Mouse (Mus musculus) kidney, adult 18-20 months (tissue): ENCODE results near the gene Mobp.
"Not testable (repeated sequence)": the region's sequence is repeated elsewhere in the genome, so short reads cannot be mapped to it uniquely, and the experiment has no call there.

Source experiments
- DNase-seq: peaks from one replicate; pipeline ENCODE4 v3.0.0; 2021

The Mobp gene

DNA sequence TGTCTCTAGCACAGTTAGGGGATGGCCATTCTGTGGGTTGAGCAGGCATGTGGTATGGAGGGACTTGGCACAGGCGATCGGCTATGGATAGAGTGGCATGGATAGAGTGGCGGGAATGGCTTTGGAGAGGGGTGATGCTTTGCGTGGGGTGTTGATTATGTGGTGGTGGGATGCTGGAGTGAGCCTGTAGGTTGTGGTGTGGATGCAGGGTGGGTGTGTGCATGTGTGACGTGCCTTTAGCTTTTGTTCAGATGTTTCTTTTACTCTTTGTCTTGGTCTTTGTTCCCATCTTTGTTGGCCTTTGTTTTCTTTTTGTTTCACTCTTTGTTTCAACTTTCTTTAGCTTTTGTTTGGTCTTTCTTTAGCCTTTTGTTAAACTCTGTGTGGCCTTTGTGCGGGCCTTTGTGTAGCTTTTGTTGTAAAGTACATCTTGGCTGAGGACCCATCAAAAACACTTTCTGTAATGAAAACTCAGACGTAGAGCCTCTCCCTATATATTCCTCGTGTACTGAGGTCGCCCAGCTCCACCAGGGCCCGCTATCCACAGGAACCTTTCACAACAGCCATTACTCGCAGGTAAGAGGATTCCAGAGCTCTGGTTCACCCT lies at the start of gene Mobp:
Gene Mobp (plus strand): TSS at position 486 of the 607 bp plus-strand sequence.
- DNase-seq = no peak

GRCm38 (mm10) chr9:120101165-120101564 lies 48.3 kb upstream of the Mobp start:
- no peak for DNase-seq

DNA sequence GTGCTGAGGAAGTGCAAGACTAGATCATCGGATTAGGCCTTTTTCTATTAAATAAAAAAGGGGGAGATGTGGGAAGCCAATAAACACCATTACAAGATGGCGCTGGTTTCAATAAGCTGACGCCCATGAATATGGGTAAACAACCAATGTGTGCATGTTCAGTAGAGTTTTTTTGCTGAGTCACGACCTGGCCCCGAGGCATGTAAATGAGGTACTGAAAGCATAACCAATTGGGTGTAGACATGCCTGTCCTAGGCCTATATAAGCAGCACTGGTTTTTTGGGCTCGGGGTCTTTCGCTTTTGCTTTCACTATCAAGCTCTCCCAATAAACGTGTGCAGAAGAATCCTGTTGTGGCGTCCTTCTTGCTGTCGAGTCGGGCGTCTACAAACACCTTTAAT lies 40.6 kb upstream of the Mobp start:
- not testable (repeated sequence) for DNase-seq

DNA sequence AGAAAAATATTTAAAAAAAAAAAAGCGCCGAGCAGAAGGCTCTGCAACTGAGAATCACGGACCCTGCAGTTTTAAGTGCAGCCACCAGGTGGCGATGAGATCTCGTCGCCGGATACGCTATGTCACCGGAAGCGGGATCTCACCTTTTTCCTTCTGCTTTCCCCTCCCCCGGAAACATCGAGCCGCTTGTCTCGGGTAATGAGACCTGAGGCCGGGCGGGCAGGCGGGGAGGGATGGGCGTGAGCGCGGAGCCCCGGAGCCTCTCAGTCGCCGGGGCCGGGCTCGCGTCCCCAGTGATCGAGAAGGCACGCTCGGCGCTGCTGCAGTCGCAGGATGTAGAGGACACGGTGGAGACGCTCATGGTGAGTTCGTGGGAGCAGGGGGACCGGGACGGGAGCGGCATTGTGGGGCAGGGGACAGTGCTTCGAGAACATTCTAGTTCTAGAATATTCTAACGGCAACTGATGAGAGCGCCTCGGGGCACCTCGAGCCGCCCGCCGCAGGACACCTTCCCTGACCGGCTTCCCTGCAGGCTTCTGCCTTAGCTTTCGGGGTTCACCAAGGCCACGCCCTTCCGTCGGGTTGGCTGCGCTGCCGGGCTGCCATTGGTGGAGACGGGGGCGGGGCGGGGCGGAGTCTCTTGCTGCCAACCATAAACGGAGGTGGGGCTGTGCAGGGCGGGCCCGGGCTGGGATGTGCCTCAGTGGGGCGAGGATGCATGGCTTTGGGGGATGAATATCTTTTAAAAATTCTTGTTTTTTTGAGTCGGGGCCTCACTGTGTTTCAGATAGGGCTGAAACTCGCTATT lies 39.1 kb upstream of the Mobp start, which contains the start of gene Slc25a38:
Gene Slc25a38 (plus strand): TSS at position 164 of the 808 bp plus-strand sequence.
- DNase-seq = peak; percentile 95

DNA sequence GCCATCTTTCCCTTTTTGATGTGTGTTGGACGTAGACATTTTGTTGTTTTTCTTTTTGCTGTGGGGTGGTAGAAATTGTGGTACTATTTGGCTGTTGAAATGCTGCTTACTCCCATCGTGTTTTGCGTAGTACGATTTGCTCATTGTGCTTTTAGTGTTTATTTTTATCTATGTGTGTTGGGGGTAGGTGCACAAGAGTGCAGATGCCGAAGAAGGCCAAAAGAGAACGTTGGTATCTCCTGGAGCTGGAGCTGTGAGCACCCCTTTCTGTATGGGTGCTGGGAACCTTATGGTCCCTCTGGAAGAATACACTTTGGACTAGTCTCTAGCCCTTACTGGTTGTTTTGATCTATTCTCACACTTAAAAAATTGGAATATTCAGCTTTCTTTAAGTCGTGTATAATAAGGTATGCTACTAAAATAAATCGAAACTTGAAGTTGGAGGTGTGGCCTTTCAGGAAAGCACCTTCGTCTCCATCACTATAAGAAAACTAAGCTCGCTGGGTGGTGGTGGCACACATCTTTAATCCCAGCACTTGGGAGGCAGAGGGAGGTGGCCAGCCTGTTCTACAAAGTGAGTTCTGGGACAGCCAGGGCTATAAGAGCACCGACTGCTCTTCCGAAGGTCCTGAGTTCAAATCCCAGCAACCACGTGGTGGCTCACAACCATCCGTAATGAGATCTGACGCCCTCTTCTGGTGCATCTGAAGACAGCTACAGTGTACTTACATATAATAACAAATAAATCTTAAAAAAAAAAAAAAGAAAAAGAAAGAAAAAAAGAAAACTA lies 38.2 kb upstream of the Mobp start:
- DNase-seq = no peak

GRCm38 (mm10) chr9:120112472-120112871 lies 37.0 kb upstream of the Mobp start:
- no peak for DNase-seq

- DNase-seq = no peak
Measured at GRCm38 (mm10) chr9:120113456-120113855, 36.1 kb upstream of the Mobp start.

- DNase-seq = no peak
Measured at GRCm38 (mm10) chr9:120114051-120114788, 35.3 kb upstream of the Mobp start.

DNA sequence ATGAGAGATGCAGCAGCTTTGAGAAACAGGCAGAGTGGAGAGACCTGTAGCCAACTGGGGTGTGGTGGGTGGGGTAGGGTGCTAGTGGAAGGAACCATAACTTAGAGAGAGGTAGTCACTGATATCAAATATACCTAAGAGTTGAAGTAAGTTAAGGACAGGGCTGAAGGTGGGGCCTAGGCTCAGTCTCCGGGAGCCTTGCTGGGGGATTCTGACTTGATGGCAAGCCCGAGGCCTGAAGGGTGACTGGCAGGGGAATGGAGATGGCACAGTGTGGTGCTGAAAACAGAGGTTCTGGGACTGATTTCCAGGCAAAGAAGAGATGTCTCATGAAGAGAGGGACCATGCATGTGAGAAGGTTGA lies 34.7 kb upstream of the Mobp start:
- DNase-seq = no peak

- no peak for DNase-seq
Measured at GRCm38 (mm10) chr9:120115580-120115979, 33.9 kb upstream of the Mobp start.

GRCm38 (mm10) chr9:120116184-120116624 lies 33.3 kb upstream of the Mobp start:
- DNase-seq = no peak

- no peak for DNase-seq
Measured at GRCm38 (mm10) chr9:120118212-120118611, 31.3 kb upstream of the Mobp start.

DNA sequence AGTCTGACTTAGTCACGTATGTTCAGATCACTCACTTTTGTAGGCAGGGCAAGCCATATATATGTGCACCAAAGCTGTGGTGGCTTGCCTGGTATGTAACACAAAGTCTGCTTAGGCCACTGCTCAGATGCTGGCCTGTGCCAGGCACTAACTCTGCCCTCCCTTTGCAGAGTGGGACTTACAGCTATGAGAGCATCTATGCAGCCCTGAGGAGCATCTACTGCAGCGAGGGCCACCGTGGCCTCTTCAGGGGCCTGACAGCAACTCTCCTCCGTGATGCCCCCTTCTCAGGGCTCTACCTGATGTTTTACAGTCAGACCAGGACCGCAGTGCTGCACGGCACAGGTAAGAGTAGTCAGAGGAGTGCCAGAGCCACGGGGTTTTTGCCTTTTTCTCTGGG lies 29.0 kb upstream of the Mobp start:
- no peak for DNase-seq

GRCm38 (mm10) chr9:120126868-120127267 lies 22.6 kb upstream of the Mobp start:
- no peak for DNase-seq

DNA sequence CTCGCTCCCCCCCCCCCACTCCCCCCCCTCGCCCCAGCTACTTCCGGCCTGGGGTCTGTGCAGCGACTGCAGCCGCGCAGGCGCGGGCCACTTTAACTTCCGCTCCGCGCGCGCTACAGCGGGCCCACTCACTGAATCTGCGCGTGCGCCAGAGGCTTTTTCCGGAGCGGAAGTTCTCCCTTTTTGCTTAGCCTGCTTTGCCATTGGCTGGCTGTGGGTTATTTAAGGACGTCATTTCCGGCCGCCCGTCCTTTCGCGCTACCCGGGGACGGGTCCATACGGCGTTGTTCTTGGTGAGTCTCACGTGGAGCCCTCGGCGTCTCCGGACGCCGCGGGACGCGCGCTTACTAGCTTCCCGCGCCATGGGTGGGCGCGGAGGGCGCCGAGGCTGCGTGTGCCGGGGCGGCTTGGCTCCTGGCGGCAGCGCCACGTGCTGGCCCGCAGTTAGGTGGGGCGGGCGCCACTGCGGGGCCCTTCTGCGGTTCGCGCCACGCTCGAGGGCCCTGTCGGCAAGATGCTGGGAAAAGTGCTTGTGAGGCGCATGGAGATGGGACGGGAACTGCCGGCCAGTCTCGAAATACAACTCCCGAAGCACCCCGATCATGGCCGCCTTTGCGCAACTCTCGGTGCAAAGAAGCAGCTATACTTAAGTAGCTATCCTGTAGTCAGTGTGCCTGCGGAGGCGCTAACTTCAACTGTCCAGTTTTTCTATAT lies 21.8 kb upstream of the Mobp start, which contains the start of gene Rpsa:
Gene Rpsa (plus strand): TSS at position 152 of the 714 bp plus-strand sequence.
- DNase-seq = peak; percentile 93

GRCm38 (mm10) chr9:120129276-120129675 lies 20.2 kb upstream of the Mobp start:
- no peak for DNase-seq

DNA sequence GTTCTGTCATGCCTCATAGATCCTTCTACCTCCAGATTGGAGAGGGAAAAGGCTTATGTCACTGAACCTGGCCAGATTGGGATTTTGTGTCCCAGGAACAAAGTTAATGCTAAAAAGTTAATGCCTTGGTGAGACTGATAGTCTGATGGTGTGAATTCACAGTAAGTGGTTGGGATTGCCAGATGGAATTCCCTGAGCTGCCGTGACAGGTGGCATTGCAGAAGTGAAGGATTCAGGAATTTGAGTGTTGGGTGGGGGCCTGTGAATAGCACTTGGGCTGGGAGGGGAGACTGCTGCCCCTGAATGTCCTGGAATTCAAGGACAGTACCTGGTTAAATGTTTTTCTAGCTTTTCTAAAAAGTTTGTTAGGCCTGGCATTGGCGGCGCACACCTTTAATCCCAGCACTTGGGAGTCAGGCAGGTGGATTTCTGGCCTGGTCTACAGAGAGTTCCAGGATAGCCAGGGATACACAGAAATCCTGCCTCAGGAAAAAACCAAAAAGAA lies 17.7 kb upstream of the Mobp start:
- no peak for DNase-seq

GRCm38 (mm10) chr9:120132980-120133754 lies 16.3 kb upstream of the Mobp start:
- no peak for DNase-seq

- DNase-seq = no peak
Measured at GRCm38 (mm10) chr9:120133755-120134475, 15.6 kb upstream of the Mobp start.

GRCm38 (mm10) chr9:120134529-120135160 lies 14.9 kb upstream of the Mobp start:
- no peak for DNase-seq
